Mouse (Mus musculus) cerebellum, postnatal 36 days (tissue): ENCODE data around the gene Arg2.

Experiments
- DNase-seq, 2 experiments: peaks; one replicate each; pipeline ENCODE4 v3.0.0; 2021 to 2022; ENCODE audit warnings: mixed read lengths in 2 of 2

Arg2 gene

GRCm38 (mm10) chr12:79130299-79131177 lies at the start of gene Arg2:
Gene Arg2, plus strand, starts transcription at chr12:79130777.
- peak; percentile 77 to 80 for DNase-seq

- peak; percentile 88 to 90 for DNase-seq
These were observed 41.3 kb upstream of the Arg2 start, which contains the start of gene Pigh for GRCm38 (mm10) chr12:79089182-79089812. Gene Pigh, minus strand, starts transcription at chr12:79089651.

- peak in 1 of 2 experiments; percentile 23 for DNase-seq
These were observed 38.0 kb upstream of the Arg2 start for GRCm38 (mm10) chr12:79092569-79092968.

- DNase-seq: peak; percentile 18 to 58
These were observed 33.3 kb upstream of the Arg2 start for GRCm38 (mm10) chr12:79097106-79097752.

GRCm38 (mm10) chr12:79103773-79104172 lies 26.8 kb upstream of the Arg2 start:
- DNase-seq: no peak

- DNase-seq: no peak
These were observed 26.0 kb upstream of the Arg2 start for GRCm38 (mm10) chr12:79104544-79104943.

- no peak for DNase-seq
These were observed 25.3 kb upstream of the Arg2 start for GRCm38 (mm10) chr12:79105312-79105711.

- DNase-seq: no peak
These were observed 11.6 kb upstream of the Arg2 start for GRCm38 (mm10) chr12:79118991-79119390.

GRCm38 (mm10) chr12:79122820-79123219 lies 7.8 kb upstream of the Arg2 start:
- DNase-seq: no peak

- peak in 1 of 2 experiments; percentile 15 for DNase-seq
These were observed 650 bp downstream of the Arg2 start for GRCm38 (mm10) chr12:79131178-79131675.

GRCm38 (mm10) chr12:79131706-79132460 lies 1.3 kb downstream of the Arg2 start:
- peak in 1 of 2 experiments; percentile 5 for DNase-seq

- DNase-seq: no peak
These were observed 4.1 kb downstream of the Arg2 start for GRCm38 (mm10) chr12:79134676-79135075.

GRCm38 (mm10) chr12:79135105-79135504 lies 4.5 kb downstream of the Arg2 start:
- no peak for DNase-seq

GRCm38 (mm10) chr12:79136949-79137348 lies 6.4 kb downstream of the Arg2 start:
- no peak for DNase-seq

- no peak for DNase-seq
These were observed 8.4 kb downstream of the Arg2 start for GRCm38 (mm10) chr12:79138999-79139398.

GRCm38 (mm10) chr12:79139417-79139816 lies 8.8 kb downstream of the Arg2 start:
- no peak for DNase-seq

- no peak for DNase-seq
These were observed 10.2 kb downstream of the Arg2 start for GRCm38 (mm10) chr12:79140811-79141210.

GRCm38 (mm10) chr12:79141384-79141783 lies 10.8 kb downstream of the Arg2 start:
- DNase-seq: no peak

- DNase-seq: no peak
These were observed 19.1 kb downstream of the Arg2 start for GRCm38 (mm10) chr12:79149653-79150052.

GRCm38 (mm10) chr12:79162876-79163275 lies 32.3 kb downstream of the Arg2 start:
- no peak for DNase-seq

- no peak for DNase-seq
These were observed 38.6 kb downstream of the Arg2 start for GRCm38 (mm10) chr12:79169173-79169572.

- no peak for DNase-seq
These were observed 39.8 kb downstream of the Arg2 start for GRCm38 (mm10) chr12:79170421-79170820.
